Mouse (Mus musculus) forebrain, embryonic 15.5 days (tissue): ENCODE results near the gene Rpap3. TPM values are rescaled to one million over a fixed set of nuclear protein-coding genes. Genes with fewer than 3 reads are reported as not detected.
"Not testable (repeated sequence)": the region's sequence is repeated elsewhere in the genome, so short reads cannot be mapped to it uniquely, and the experiment has no call there.

Experiments used
- ATAC-seq: fragments of 200-750 bp; cut with Nextera tagmentation; replicated peaks from 2 replicates; pipeline ENCODE4 v1.8.0; 2017; ENCODE audit warnings: mild to moderate bottlenecking, moderate TSS enrichment, moderate library complexity
- H3K27ac ChIP-seq: fragments of 300-500 bp; sonication (generic); replicated peaks from 2 replicates; pipeline ENCODE4 v1.5.1; 2015; ENCODE audit warnings: mild to moderate bottlenecking, inconsistent platforms
- H3K27me3 ChIP-seq: fragments of 300-500 bp; sonication (generic); 2 replicates; pipeline ENCODE4 v1.6.1; 2015; ENCODE audit warnings: inconsistent platforms
- H3K36me3 ChIP-seq: fragments of 300-500 bp; sonication (generic); 2 replicates; pipeline ENCODE4 v1.6.1; 2015; ENCODE audit warnings: mild to moderate bottlenecking, inconsistent platforms
- H3K4me1 ChIP-seq: fragments of 300-500 bp; sonication (generic); 2 replicates; pipeline ENCODE4 v1.6.1; 2015; ENCODE audit warnings: inconsistent platforms
- H3K4me2 ChIP-seq: fragments of 300-500 bp; sonication (generic); replicated peaks from 2 replicates; pipeline ENCODE4 v1.6.1; 2015; ENCODE audit warnings: mild to moderate bottlenecking, inconsistent platforms
- H3K4me3 ChIP-seq: fragments of 300-500 bp; sonication (generic); 2 replicates; pipeline ENCODE4 v1.5.1; 2015; ENCODE audit warnings: mild to moderate bottlenecking, inconsistent platforms
- H3K9ac ChIP-seq: fragments of 300-500 bp; sonication (generic); replicated peaks from 2 replicates; pipeline ENCODE4 v1.6.1; 2015; ENCODE audit warnings: mild to moderate bottlenecking, inconsistent platforms
- H3K9me3 ChIP-seq: fragments of 300-500 bp; sonication (generic); 2 replicates; pipeline ENCODE4 v1.6.1; 2016; ENCODE audit warnings: inconsistent platforms
- WGBS: fragments of 180-500 bp; shearing (Covaris S2); methylation state at CpG from one replicate; pipeline ENCODE4 v1.1.7; 2015; ENCODE audit warnings: mixed read lengths; 5-methylcytosine and 5-hydroxymethylcytosine counted together
- polyA plus RNA-seq: library from polyadenylated mRNA; unstranded; fragments of >200 nt; fragmentation: Nextera tagmentation; extraction: Ambion mirVana; gene quantifications from 2 replicates; pipeline ENCODE4 v1.2.1, GENCODE M21; 2015

The Rpap3 gene
- polyA plus RNA-seq, 1 experiment from 2014 or later, result 32.7 TPM

DNA sequence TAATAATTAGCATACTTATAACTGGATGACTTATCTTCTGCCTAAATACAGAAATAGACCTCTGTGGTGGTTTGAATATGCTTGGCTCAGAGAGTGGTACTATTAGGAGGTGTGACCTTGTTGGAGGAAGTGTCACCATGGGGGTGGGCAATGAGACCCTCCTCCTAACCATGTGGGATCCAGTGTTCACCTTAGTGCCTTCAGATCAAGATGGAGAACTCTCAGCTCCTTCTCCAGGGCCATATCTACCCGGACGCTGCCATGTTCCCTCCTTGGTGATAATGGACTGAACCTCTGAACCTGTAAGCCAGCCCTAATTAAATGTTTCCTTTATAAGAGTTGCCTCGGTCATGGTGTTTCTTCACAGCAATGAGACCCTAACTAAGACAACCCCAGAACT is 28.3 kb downstream of the Rpap3 start:
- 96% methylated on average over 3 of the region's 3 CpGs for WGBS
- peaks cover 62% of the 10 kb centered on the region for H3K36me3 ChIP-seq

DNA sequence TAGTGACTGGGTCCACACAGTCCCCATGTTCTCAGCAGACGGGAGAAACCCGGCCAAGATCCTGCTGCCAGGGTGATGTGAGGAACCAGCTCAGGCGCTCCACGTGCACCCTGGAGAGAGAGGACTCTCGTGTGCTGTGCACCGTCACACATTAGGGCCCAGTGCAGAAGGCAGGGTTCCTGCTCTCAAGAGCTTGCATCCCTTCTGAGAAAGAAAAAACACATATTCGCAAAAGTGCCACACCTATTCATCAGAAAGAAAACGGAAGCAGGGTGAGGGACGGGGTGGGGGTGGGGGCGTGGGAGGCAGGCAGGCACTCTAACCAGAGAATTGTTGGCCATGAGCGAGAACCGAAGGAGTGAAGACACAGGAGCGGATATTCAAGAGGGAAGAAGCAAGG is 29.7 kb downstream of the Rpap3 start:
- H3K9ac ChIP-seq, result no peak overlapping the region
- peaks cover 29% of the 10 kb centered on the region for H3K4me1 ChIP-seq
- no peak for ATAC-seq
- peaks cover 50% of the 10 kb centered on the region for H3K36me3 ChIP-seq
- no peak overlapping the region for H3K4me2 ChIP-seq
- H3K27me3 ChIP-seq, result no peaks in the 10 kb centered on the region
- no peak overlapping the region for H3K27ac ChIP-seq
- H3K9me3 ChIP-seq, result no peaks in the 10 kb centered on the region
- WGBS, result 90% methylated on average over 13 of the region's 13 CpGs
- no peak overlapping the region for H3K4me3 ChIP-seq

More for the DNA sequence above, 28.3 kb downstream of the Rpap3 start:
- Histone ChIP-seq H3K4me3 (no peak overlapping the region), H3K4me1 (peaks cover 15% of the 10 kb centered on the region), H3K9ac (no peak overlapping the region), H3K27me3 (no peaks in the 10 kb centered on the region), H3K9me3 (no peaks in the 10 kb centered on the region), H3K4me2 (no peak overlapping the region), H3K27ac (no peak overlapping the region)
- ATAC-seq, result no peak

DNA sequence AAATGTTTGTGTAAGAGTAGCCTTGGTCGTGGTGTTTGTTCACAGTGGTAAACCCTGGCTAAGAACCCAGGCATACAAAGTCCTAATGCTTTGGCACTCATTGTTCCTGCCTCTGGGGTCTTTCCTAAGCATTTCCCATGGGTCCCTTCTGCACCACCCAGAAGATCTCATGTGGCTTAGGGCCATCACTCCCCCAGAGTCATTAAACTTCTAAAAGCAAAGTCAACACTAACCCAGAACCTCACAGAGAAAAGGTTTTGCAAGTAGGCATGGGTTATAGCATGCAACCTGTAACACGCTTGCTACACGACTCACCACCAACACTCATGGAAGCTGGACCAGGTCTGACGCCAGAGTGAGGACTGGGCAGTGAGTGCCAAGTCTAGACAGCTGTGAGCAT is 31.2 kb downstream of the Rpap3 start:
- Histone ChIP-seq H3K4me1 (peaks cover 29% of the 10 kb centered on the region), H3K9me3 (no peaks in the 10 kb centered on the region), H3K27ac (0 out of 2 replicates have a peak overlapping the region, but pooled peaks have one; percentile 96), H3K9ac (no peak overlapping the region), H3K4me3 (no peak overlapping the region), H3K4me2 (no peak overlapping the region), H3K36me3 (peaks cover 42% of the 10 kb centered on the region), H3K27me3 (no peaks in the 10 kb centered on the region)
- ATAC-seq, result no peak
- 90% methylated on average over 4 of the region's 4 CpGs for WGBS

DNA sequence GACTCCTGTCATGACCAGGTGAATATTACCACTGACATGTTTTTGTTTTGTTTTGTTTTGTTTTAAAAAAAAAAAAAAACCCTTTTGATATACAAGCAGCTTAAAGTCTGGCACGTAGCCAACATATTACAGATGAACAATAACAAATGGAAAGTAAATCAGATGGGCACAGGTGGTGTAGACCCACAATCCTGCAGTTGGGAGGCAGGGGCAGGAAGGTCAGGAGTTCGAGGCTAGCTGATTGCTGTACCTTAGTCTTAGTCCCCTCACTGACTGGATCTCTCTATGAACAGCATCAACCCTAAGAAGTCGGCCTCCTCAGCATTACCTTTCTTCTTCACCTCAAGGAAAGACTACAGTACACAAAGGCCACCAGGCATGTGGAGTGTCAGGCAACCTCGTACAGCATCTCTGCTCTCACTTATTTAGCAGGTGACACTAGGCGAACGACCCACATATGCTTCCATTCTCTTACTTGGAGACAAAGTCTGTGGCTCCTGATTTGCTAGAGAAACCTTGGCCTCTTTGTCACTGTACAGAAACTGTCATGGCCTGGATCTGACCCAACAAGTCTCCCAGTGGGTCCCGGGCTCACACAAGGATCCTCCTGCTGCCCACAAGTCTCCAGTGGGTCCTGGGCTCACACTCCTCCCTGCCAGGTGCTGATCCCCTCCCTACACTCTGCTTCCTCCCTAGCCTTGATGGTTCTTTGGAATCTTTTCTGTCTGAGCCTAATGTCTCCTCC is 32.2 kb downstream of the Rpap3 start:
- ATAC-seq, result no peak
- Histone ChIP-seq H3K4me1 (peaks cover 29% of the 10 kb centered on the region), H3K27ac (peak overlapping the region; percentile 96), H3K4me3 (no peak overlapping the region), H3K9ac (no peak overlapping the region), H3K27me3 (no peaks in the 10 kb centered on the region), H3K9me3 (no peaks in the 10 kb centered on the region), H3K4me2 (no peak overlapping the region), H3K36me3 (peaks cover 39% of the 10 kb centered on the region)
- WGBS, result 86% methylated on average over 7 of the region's 7 CpGs

DNA sequence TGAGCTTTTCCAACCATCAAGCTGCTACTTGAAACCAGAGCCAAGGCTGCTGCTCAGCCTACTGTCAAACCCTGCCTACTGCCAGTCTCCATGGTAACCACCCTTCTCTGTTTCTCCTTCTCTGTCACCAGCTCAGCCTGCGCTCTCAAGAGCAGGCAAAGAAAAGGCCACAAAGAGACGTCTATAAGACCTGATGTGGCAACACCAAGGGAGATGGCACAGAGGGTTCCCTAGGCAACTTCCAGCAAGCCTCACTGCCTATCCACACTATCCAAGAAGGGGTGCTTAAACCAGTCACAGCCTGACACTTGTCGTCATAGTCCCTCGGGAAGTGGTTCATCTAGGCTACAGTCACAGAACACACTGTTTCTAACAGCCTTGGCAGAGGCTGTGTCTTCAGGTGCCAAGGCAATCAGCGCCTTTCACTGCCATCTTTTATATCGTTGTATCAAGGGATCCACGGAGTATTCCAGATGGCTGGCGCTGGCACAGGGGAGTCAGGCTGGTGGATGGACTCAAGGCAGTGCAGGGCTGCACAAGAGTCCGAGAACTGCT is 33.3 kb downstream of the Rpap3 start:
- ATAC-seq, result peak; percentile 91
- Histone ChIP-seq H3K9me3 (no peaks in the 10 kb centered on the region), H3K4me1 (peaks cover 34% of the 10 kb centered on the region), H3K4me3 (no peak overlapping the region), H3K27me3 (no peaks in the 10 kb centered on the region), H3K4me2 (peak overlapping the region; percentile 20; the same call in 1 of the 2 replicates), H3K27ac (peak overlapping the region; percentile 96), H3K9ac (peak overlapping the region; percentile 13; the same call in 1 of the 2 replicates), H3K36me3 (peaks cover 28% of the 10 kb centered on the region)
- WGBS, result 16% methylated on average over 9 of the region's 9 CpGs

DNA sequence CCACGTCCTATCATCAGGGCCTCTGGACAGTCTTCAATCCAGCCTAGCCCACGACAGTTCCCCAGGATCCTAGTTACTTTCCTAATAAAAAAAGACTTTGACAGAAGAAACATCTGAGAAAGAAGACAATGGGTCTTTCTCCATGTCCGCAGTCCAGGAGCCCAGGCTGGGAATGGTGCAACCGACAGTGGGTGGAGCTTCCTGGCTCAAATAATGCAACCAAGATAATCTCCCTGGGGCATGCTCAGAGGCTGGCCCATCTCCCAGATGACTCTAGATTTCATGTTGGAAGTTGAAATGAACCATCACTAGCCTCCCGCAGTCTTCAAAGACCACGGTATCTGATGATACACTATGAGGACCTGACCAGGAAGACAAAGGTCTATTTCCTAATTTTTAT is 35.1 kb downstream of the Rpap3 start:
- WGBS, result 83% methylated on average over 6 of the region's 6 CpGs
- Histone ChIP-seq H3K9me3 (no peaks in the 10 kb centered on the region), H3K4me1 (peaks cover 34% of the 10 kb centered on the region), H3K4me2 (no peak overlapping the region), H3K27ac (no peak overlapping the region; the same call in 1 of the 2 replicates), H3K27me3 (no peaks in the 10 kb centered on the region), H3K9ac (no peak overlapping the region), H3K4me3 (no peak overlapping the region), H3K36me3 (peaks cover 15% of the 10 kb centered on the region)
- ATAC-seq, result no peak

DNA sequence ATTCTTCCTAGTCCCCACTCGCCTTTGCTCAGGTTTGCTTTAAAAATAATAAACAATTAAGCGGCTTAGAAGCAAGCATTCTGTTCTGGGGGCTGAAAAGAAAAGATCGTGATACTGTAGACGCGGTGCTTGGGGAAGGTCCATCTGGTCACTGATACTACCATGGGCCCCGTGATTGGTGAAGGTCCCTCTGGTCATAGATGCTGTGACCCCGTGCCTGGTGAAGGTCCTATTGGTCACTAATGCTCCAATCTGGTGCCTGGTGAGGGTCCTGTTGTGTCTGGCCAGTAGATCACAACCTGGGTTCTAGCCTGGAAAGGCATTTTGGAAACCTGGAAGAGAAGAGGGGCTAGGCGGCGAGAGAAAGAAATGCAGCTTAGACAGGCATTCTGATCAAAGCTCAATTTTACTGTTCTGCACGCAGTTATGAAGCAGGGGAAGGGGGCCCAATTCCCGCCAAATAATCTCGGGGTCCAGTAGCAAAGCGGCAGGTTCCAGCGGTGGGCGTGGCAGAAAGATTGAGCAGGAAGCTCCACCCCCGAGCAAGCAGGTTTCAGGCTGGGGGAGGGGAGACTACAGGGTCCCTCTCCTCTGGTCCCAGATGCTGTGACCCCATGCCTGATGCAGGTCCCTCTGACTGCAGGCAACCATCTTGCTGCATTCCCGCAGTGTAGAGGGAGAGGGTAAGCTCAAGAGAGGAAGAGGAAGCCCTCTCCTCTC is 37.3 kb downstream of the Rpap3 start:
- H3K4me1 ChIP-seq, result peaks cover 33% of the 10 kb centered on the region
- H3K4me2 ChIP-seq, H3K9ac ChIP-seq, ATAC-seq, H3K9me3 ChIP-seq, H3K27me3 ChIP-seq, H3K4me3 ChIP-seq, H3K36me3 ChIP-seq: not testable (repeated sequence)
- peak overlapping the region; percentile 9; the same call in 1 of the 2 replicates for H3K27ac ChIP-seq
- 68% methylated on average over 16 of the region's 17 CpGs for WGBS

DNA sequence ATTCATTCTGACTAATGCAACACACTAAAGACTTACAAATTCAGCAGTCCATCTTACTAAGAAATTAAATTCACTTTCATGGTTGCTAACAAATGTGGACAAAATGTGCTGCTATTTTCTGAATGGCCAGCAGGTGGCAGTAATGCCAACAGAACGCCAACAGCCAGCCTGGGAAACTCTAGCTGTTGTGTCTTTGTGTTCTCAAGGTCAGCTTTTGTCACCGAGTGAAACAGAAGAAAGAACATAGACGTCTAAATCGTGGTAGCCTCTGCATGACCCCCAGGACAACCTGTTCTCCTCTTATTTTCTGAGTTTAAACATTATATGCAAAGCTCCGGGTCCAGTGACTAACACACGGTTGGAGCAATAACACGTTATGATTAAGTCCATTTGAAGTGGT is 38.2 kb downstream of the Rpap3 start:
- H3K36me3 ChIP-seq, result no peaks in the 10 kb centered on the region
- 0 out of 2 replicates have a peak overlapping the region, but pooled peaks have one; percentile 27 for H3K27ac ChIP-seq
- H3K9ac ChIP-seq, result no peak overlapping the region
- H3K27me3 ChIP-seq, result no peaks in the 10 kb centered on the region
- H3K4me1 ChIP-seq, result peaks cover 24% of the 10 kb centered on the region
- no peaks in the 10 kb centered on the region for H3K9me3 ChIP-seq
- ATAC-seq, result no peak
- WGBS, result 25% methylated on average over 7 of the region's 7 CpGs
- H3K4me3 ChIP-seq, result no peak overlapping the region
- no peak overlapping the region for H3K4me2 ChIP-seq

DNA sequence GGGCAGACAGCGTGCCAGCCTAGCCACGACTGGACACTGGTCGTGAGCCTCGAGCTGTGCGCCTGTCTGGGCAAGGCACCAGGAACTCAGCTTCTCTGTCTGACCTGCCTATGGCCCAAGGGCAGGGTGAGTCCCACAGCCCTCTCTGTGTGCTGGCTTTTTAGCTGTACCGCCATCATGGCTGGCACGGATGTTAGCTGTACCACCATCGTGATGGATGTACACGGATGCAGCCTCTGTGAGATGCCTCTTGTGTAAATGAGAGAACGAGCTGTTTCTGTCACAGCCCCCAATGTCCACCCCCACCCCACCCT is 39.2 kb downstream of the Rpap3 start:
- Histone ChIP-seq H3K9me3 (no peaks in the 10 kb centered on the region), H3K4me3 (no peak overlapping the region), H3K27ac (no peak overlapping the region), H3K36me3 (no peaks in the 10 kb centered on the region), H3K4me2 (no peak overlapping the region), H3K9ac (no peak overlapping the region), H3K4me1 (peaks cover 14% of the 10 kb centered on the region), H3K27me3 (no peaks in the 10 kb centered on the region)
- WGBS, result 93% methylated on average over 10 of the region's 10 CpGs
- ATAC-seq, result no peak

DNA sequence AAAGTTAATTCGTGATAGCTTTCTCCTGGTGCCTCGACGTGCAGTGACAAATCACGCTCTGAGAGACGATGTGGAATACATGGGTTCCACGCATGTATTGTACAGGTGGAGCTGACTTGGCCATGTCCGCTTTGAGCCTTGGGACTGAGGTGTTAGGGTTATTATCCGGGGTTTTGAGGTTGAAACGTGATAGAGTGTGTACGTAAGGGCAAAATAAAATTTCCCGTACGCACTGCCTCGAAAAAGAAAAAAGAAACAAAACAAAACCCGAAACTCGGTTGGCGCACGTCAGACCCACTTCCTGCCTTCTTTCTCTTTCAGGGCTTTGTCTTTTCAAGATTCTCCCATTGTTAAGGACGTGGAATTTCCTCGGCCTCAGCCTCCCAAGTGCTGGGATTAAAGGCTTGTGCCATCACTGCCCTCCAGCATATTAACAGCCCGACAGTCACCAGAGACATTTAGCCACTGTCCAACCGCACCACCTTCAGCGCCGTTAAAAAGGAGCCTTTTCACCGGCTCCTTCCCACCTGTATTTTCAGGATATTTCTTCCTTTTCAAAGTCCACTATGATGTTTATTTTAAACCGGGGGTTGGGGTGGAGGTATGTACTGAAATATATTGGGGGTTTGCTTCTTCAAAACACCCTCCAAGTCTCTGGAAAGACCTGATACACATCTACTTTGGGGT is 39.7 kb downstream of the Rpap3 start:
- H3K27ac ChIP-seq, result no peak overlapping the region
- H3K4me1 ChIP-seq, result peaks cover 10% of the 10 kb centered on the region; the same call in 1 of the 2 replicates
- no peak overlapping the region for H3K9ac ChIP-seq
- no peaks in the 10 kb centered on the region for H3K27me3 ChIP-seq
- H3K36me3 ChIP-seq, result no peaks in the 10 kb centered on the region
- WGBS, result 76% methylated on average over 25 of the region's 25 CpGs
- H3K4me2 ChIP-seq, result no peak overlapping the region
- H3K9me3 ChIP-seq, result no peaks in the 10 kb centered on the region
- H3K4me3 ChIP-seq, result no peak overlapping the region
- no peak for ATAC-seq

DNA sequence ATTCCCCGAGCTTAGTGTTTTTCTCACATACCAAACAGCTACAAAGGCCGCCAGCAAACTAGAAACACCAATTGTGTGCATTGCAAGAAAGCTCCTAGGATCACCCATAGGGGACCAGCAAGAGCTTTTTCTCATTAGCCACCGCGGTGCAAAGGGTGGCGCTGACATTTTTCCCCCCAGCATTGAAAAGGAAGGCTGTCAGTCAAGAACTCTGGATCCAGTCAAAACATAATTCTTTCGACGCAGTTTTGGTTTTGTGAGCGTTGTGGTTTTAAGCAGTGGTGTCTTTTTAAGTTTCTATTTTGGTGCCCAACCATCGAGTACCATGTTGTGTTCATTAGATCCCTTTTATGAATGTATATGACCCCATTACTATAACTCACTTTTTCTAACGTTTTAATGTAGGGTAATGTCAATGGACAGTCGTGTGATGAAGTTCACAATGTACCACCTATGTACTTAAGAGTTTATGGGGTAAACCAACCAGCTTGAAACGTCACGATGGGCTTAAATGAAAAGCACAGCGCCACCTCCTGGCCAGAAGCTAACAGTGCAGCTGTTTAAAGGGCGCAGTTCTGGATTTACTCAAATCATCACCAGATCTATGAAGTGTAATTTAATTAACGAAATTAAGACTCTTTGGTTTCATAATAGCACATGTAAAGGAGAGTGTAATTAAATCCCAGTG is 40.5 kb downstream of the Rpap3 start:
- Histone ChIP-seq H3K9me3 (no peaks in the 10 kb centered on the region), H3K27me3 (no peaks in the 10 kb centered on the region), H3K9ac (no peak overlapping the region), H3K4me2 (no peak overlapping the region), H3K27ac (no peak overlapping the region), H3K4me1 (peaks cover 10% of the 10 kb centered on the region; the same call in 1 of the 2 replicates), H3K4me3 (no peak overlapping the region), H3K36me3 (no peaks in the 10 kb centered on the region)
- whole genome bisulfite sequencing, result 62% methylated on average over 16 of the region's 16 CpGs
- no peak for ATAC-seq
